Mouse (Mus musculus): ENCODE results near the gene Apobec4. TPM values are rescaled to one million over a fixed set of nuclear protein-coding genes. Genes with fewer than 3 reads are reported as not detected.
"Not testable (repeated sequence)": the region's sequence is repeated elsewhere in the genome, so short reads cannot be mapped to it uniquely, and the experiment has no call there.

Apobec4 gene
- polyA plus RNA-seq, 1 experiment from 2014 or later, result not detected

GRCm38 (mm10) chr1:152779071-152779737 lies 28.9 kb downstream of the Apobec4 start:
- Histone ChIP-seq H3K9ac (ENCODE audit: low read depth, low read length) (no peak overlapping the region), H3K36me3 (ENCODE audit: control insufficient read depth, insufficient read depth, low read length) (no peaks in the 10 kb centered on the region), H3K27me3 (ENCODE audit: control insufficient read depth, insufficient read depth, low read length) (no peaks in the 10 kb centered on the region), H3K9me3 (ENCODE audit: control insufficient read depth, low read length) (no peaks in the 10 kb centered on the region), H3K27ac (ENCODE audit: low read depth, low read length) (no peak overlapping the region), H3K4me3 (ENCODE audit: low read depth, low read length) (no peak overlapping the region), H3K4me1 (replicated peaks; ENCODE audit: control insufficient read depth, insufficient read depth, low read length) (no peaks in the 10 kb centered on the region), H3K4me2 (replicated peaks; ENCODE audit: low read depth, low read length) (no peak overlapping the region)
- ATAC-seq (ENCODE audit: low FRiP score) (no peak), DNase-seq (ENCODE audit: low spot score) (peak; percentile 77)
- WGBS, result 41% methylated on average over 10 of the region's 10 CpGs

- no peak overlapping the region for H3K9ac ChIP-seq (ENCODE audit: low read depth, low read length)
- H3K27ac ChIP-seq (ENCODE audit: low read depth, low read length), result no peak overlapping the region
- DNase-seq (ENCODE audit: low spot score), result no peak
- H3K4me2 ChIP-seq (replicated peaks; ENCODE audit: low read depth, low read length), result no peak overlapping the region
- no peaks in the 10 kb centered on the region for H3K4me1 ChIP-seq (replicated peaks; ENCODE audit: control insufficient read depth, insufficient read depth, low read length)
- H3K9me3 ChIP-seq (ENCODE audit: control insufficient read depth, low read length), result no peaks in the 10 kb centered on the region
- no peak overlapping the region for H3K4me3 ChIP-seq (ENCODE audit: low read depth, low read length)
- WGBS, result 94% methylated on average over 8 of the region's 8 CpGs
- no peaks in the 10 kb centered on the region for H3K27me3 ChIP-seq (ENCODE audit: control insufficient read depth, insufficient read depth, low read length)
- no peak for ATAC-seq (ENCODE audit: low FRiP score)
- H3K36me3 ChIP-seq (ENCODE audit: control insufficient read depth, insufficient read depth, low read length), result no peaks in the 10 kb centered on the region
These were observed 34.3 kb downstream of the Apobec4 start for GRCm38 (mm10) chr1:152784620-152785019.

- WGBS, result 92% methylated on average over 3 of the region's 3 CpGs
- not testable (repeated sequence) for DNase-seq (ENCODE audit: low spot score); H3K4me1 ChIP-seq (replicated peaks; ENCODE audit: control insufficient read depth, insufficient read depth, low read length); H3K9me3 ChIP-seq (ENCODE audit: control insufficient read depth, low read length); H3K27me3 ChIP-seq (ENCODE audit: control insufficient read depth, insufficient read depth, low read length); H3K9ac ChIP-seq (ENCODE audit: low read depth, low read length); H3K4me3 ChIP-seq (ENCODE audit: low read depth, low read length); H3K27ac ChIP-seq (ENCODE audit: low read depth, low read length); ATAC-seq (ENCODE audit: low FRiP score); H3K36me3 ChIP-seq (ENCODE audit: control insufficient read depth, insufficient read depth, low read length); H3K4me2 ChIP-seq (replicated peaks; ENCODE audit: low read depth, low read length)
These were observed 35.1 kb downstream of the Apobec4 start for GRCm38 (mm10) chr1:152785446-152785845.

- peaks cover 5% of the 10 kb centered on the region; the same call in 1 of the 2 replicates for H3K4me1 ChIP-seq (replicated peaks; ENCODE audit: control insufficient read depth, insufficient read depth, low read length)
- WGBS, result 88% methylated on average over 4 of the region's 4 CpGs
- ATAC-seq (ENCODE audit: low FRiP score) (no peak), DNase-seq (ENCODE audit: low spot score) (no peak)
- H3K9me3 ChIP-seq (ENCODE audit: control insufficient read depth, low read length), result no peaks in the 10 kb centered on the region
- no peak overlapping the region for H3K27ac ChIP-seq (ENCODE audit: low read depth, low read length)
- H3K9ac ChIP-seq (ENCODE audit: low read depth, low read length), result no peak overlapping the region
- H3K36me3 ChIP-seq (ENCODE audit: control insufficient read depth, insufficient read depth, low read length), result no peaks in the 10 kb centered on the region
- no peak overlapping the region for H3K4me3 ChIP-seq (ENCODE audit: low read depth, low read length)
- H3K27me3 ChIP-seq (ENCODE audit: control insufficient read depth, insufficient read depth, low read length), result no peaks in the 10 kb centered on the region
- no peak overlapping the region for H3K4me2 ChIP-seq (replicated peaks; ENCODE audit: low read depth, low read length)
These were observed 36.6 kb downstream of the Apobec4 start for GRCm38 (mm10) chr1:152786953-152787352.

- no peak for DNase-seq (ENCODE audit: low spot score)
- peaks cover 7% of the 10 kb centered on the region; the same call in 1 of the 2 replicates for H3K4me1 ChIP-seq (replicated peaks; ENCODE audit: control insufficient read depth, insufficient read depth, low read length)
- H3K9me3 ChIP-seq (ENCODE audit: control insufficient read depth, low read length), result no peaks in the 10 kb centered on the region
- 43% methylated on average over 4 of the region's 4 CpGs for WGBS
- no peak overlapping the region for H3K4me3 ChIP-seq (ENCODE audit: low read depth, low read length)
- H3K4me2 ChIP-seq (replicated peaks; ENCODE audit: low read depth, low read length), result no peak overlapping the region
- no peak overlapping the region for H3K27ac ChIP-seq (ENCODE audit: low read depth, low read length)
- no peak for ATAC-seq (ENCODE audit: low FRiP score)
- no peaks in the 10 kb centered on the region for H3K36me3 ChIP-seq (ENCODE audit: control insufficient read depth, insufficient read depth, low read length)
- no peak overlapping the region for H3K9ac ChIP-seq (ENCODE audit: low read depth, low read length)
- no peaks in the 10 kb centered on the region for H3K27me3 ChIP-seq (ENCODE audit: control insufficient read depth, insufficient read depth, low read length)
These were observed 37.8 kb downstream of the Apobec4 start for GRCm38 (mm10) chr1:152788121-152788660.

GRCm38 (mm10) chr1:152790254-152790653 lies 39.9 kb downstream of the Apobec4 start:
- H3K9ac ChIP-seq (ENCODE audit: low read depth, low read length), result no peak overlapping the region
- 33% methylated on average over 12 of the region's 12 CpGs for WGBS
- peak; percentile 72 for DNase-seq (ENCODE audit: low spot score)
- no peak overlapping the region for H3K4me3 ChIP-seq (ENCODE audit: low read depth, low read length)
- H3K36me3 ChIP-seq (ENCODE audit: control insufficient read depth, insufficient read depth, low read length), result no peaks in the 10 kb centered on the region
- peaks cover 13% of the 10 kb centered on the region; the same call in 1 of the 2 replicates for H3K4me1 ChIP-seq (replicated peaks; ENCODE audit: control insufficient read depth, insufficient read depth, low read length)
- H3K27me3 ChIP-seq (ENCODE audit: control insufficient read depth, insufficient read depth, low read length), result no peaks in the 10 kb centered on the region
- no peaks in the 10 kb centered on the region for H3K9me3 ChIP-seq (ENCODE audit: control insufficient read depth, low read length)
- ATAC-seq (ENCODE audit: low FRiP score), result peak; percentile 37; the same call in 1 of the 2 replicates
- H3K4me2 ChIP-seq (replicated peaks; ENCODE audit: low read depth, low read length), result no peak overlapping the region
- H3K27ac ChIP-seq (ENCODE audit: low read depth, low read length), result no peak overlapping the region

GRCm38 (mm10) chr1:152790821-152791220 lies 40.5 kb downstream of the Apobec4 start:
- Histone ChIP-seq H3K4me3 (ENCODE audit: low read depth, low read length) (no peak overlapping the region), H3K9ac (ENCODE audit: low read depth, low read length) (no peak overlapping the region), H3K36me3 (ENCODE audit: control insufficient read depth, insufficient read depth, low read length) (no peaks in the 10 kb centered on the region), H3K4me1 (replicated peaks; ENCODE audit: control insufficient read depth, insufficient read depth, low read length) (peaks cover 13% of the 10 kb centered on the region; the same call in 1 of the 2 replicates), H3K4me2 (replicated peaks; ENCODE audit: low read depth, low read length) (no peak overlapping the region), H3K9me3 (ENCODE audit: control insufficient read depth, low read length) (no peaks in the 10 kb centered on the region), H3K27me3 (ENCODE audit: control insufficient read depth, insufficient read depth, low read length) (no peaks in the 10 kb centered on the region), H3K27ac (ENCODE audit: low read depth, low read length) (no peak overlapping the region)
- ATAC-seq (ENCODE audit: low FRiP score), result no peak
- 21% methylated on average over 6 of the region's 6 CpGs for WGBS
- no peak for DNase-seq (ENCODE audit: low spot score)

- no peak for ATAC-seq (ENCODE audit: low FRiP score)
- no peaks in the 10 kb centered on the region for H3K36me3 ChIP-seq (ENCODE audit: control insufficient read depth, insufficient read depth, low read length)
- no peak for DNase-seq (ENCODE audit: low spot score)
- H3K9me3 ChIP-seq (ENCODE audit: control insufficient read depth, low read length), result no peaks in the 10 kb centered on the region
- H3K27ac ChIP-seq (ENCODE audit: low read depth, low read length), result no peak overlapping the region
- H3K27me3 ChIP-seq (ENCODE audit: control insufficient read depth, insufficient read depth, low read length), result no peaks in the 10 kb centered on the region
- H3K4me2 ChIP-seq (replicated peaks; ENCODE audit: low read depth, low read length), result no peak overlapping the region
- H3K9ac ChIP-seq (ENCODE audit: low read depth, low read length), result no peak overlapping the region
- no peak overlapping the region for H3K4me3 ChIP-seq (ENCODE audit: low read depth, low read length)
- peaks cover 13% of the 10 kb centered on the region; the same call in 1 of the 2 replicates for H3K4me1 ChIP-seq (replicated peaks; ENCODE audit: control insufficient read depth, insufficient read depth, low read length)
- WGBS, result 15% methylated on average over 4 of the region's 4 CpGs
These were observed 40.9 kb downstream of the Apobec4 start for GRCm38 (mm10) chr1:152791269-152791668.
